Mouse (Mus musculus) olfactory bulb, adult 2 months (tissue): ENCODE data around the gene Lrmda.

Experiments
- CTCF ChIP-seq: fragments of 200-500 bp; IDR thresholded peaks from 2 replicates; pipeline ENCODE4 v1.5.1; 2012; ENCODE audit warnings: low read depth, mild to moderate bottlenecking, low read length, moderate library complexity; ENCODE audit not compliant: insufficient read depth
- POLR2A ChIP-seq: fragments of 200-500 bp; IDR thresholded peaks from 2 replicates; pipeline ENCODE4 v1.6.1; 2012; ENCODE audit warnings: mild to moderate bottlenecking, low read depth, low read length, moderate library complexity; ENCODE audit not compliant: insufficient read depth

GRCm38 (mm10) chr14:22147341-22148024 lies 128.0 kb downstream of the Lrmda start:
- TF ChIP-seq CTCF, result no peak
- no peak for TF ChIP-seq POLR2A
